ENCODE assay signal across 7 mouse cellular contexts in genomic region chr10:61605851-61606250, GRCm38 (mm10). TPM values are rescaled to one million over a fixed set of nuclear protein-coding genes. Genes with fewer than 3 reads are reported as not detected.
A peak's percentile ranks its signal among the peaks of the same experiment; 100 is the strongest.
DNase-seq lines count a peak whose midpoint lies in the region; ATAC-seq lines count a peak whose summit lies in the region.

No protein-coding gene starts in this region.

- 14% methylated on average over 8 of the region's 8 CpGs for WGBS in limb, embryonic 11.5 days

- no peak for ATAC-seq in limb, embryonic 11.5 days (ENCODE audit: insufficient number of reproducible peaks, low FRiP score, low TSS enrichment, low read depth)

- no peaks in the 10 kb centered on the region for H3K27me3 ChIP-seq in limb, embryonic 11.5 days (ENCODE audit: control insufficient read depth, insufficient read depth, low read length)

- no peaks in the 10 kb centered on the region for H3K4me1 ChIP-seq in limb, embryonic 11.5 days (ENCODE audit: control insufficient read depth, insufficient read depth, low read length)

- H3K9ac ChIP-seq in limb, embryonic 11.5 days (ENCODE audit: low read length): no peak overlapping the region

- H3K27ac ChIP-seq in limb, embryonic 11.5 days (replicated peaks; ENCODE audit: low read depth, low read length): no peak overlapping the region

- no peaks in the 10 kb centered on the region for H3K36me3 ChIP-seq in limb, embryonic 11.5 days (ENCODE audit: control insufficient read depth, insufficient read depth, low read length)

- DNase-seq in right cerebral cortex, adult 18-20 months: peak; percentile 24
- no peak for DNase-seq in right cerebral cortex, postnatal 25 days
- DNase-seq in WW6 (ENCODE audit: low read depth, low spot score): peak; percentile 71
- peak; percentile 65 to 80 for DNase-seq in cerebellum, postnatal 25 days
- peak; percentile 40 to 48 for DNase-seq in gastrocnemius, postnatal 4 days (ENCODE audit: low spot score in 2 of 2)
- DNase-seq in limb, embryonic 11.5 days (ENCODE audit: low spot score): peak; percentile 86
- peak; percentile 36 for DNase-seq in retina, adult 2 months (ENCODE audit: low read depth, low spot score)

- H3K9me3 ChIP-seq in limb, embryonic 11.5 days (ENCODE audit: control insufficient read depth, low read length): no peaks in the 10 kb centered on the region

- no peak overlapping the region for H3K4me3 ChIP-seq in limb, embryonic 11.5 days (ENCODE audit: low read depth, low read length)

- no peak overlapping the region for H3K4me2 ChIP-seq in limb, embryonic 11.5 days (ENCODE audit: low read depth, severe bottlenecking)

RNA-seq across cellular contexts. Expression of gene Npffr1, which starts 10.6 kb away (rescaled TPM):
- total RNA-seq in gastrocnemius, postnatal 4 days (2021): under 1 TPM in 1 of 2 experiments, not detected in 1; 0.07 TPM
- polyA plus RNA-seq in limb, embryonic 11.5 days (2014; fragmentation: Nextera tagmentation; extraction: Ambion mirVana): not detected in 2 replicates

RNA-seq across cellular contexts. Expression of gene Ppa1, which starts 42.5 kb away (rescaled TPM):
- total RNA-seq in gastrocnemius, postnatal 4 days (2021): 10 to 100 TPM; 37.8 to 40.4 TPM
- 314 and 321 TPM in 2 replicates for polyA plus RNA-seq in limb, embryonic 11.5 days (2014; fragmentation: Nextera tagmentation; extraction: Ambion mirVana)
